Mouse (Mus musculus) large intestine, adult 2 months (tissue): Measurements from ENCODE around the gene Cnot4. TPM values are rescaled to one million over a fixed set of nuclear protein-coding genes. Genes with fewer than 3 reads are reported as not detected.

ENCODE experiments used
- DNase-seq: peaks from one replicate; pipeline ENCODE4 v3.0.0-alpha.2; 2012; ENCODE audit warnings: low read depth, low spot score
- WGBS: fragments of 180-500 bp; shearing (Covaris S2); methylation state at CpG from one replicate; pipeline ENCODE4 v1.1.7; 2018; 5-methylcytosine and 5-hydroxymethylcytosine counted together
- polyA plus RNA-seq: library from polyadenylated mRNA; depleted of rRNA; stranded (reverse); fragments of >200 nt; gene quantifications from 2 replicates; pipeline ENCODE4 v1.2.3, GENCODE M21; 2012

Gene Cnot4
- polyA plus RNA-seq, 1 experiment, result 4.9 TPM

GRCm38 (mm10) chr6:35062446-35062845, 71.1 kb downstream of the Cnot4 start:
- no peak for DNase-seq
- WGBS, result 38% methylated on average over 1 of the region's 1 CpGs

DNA sequence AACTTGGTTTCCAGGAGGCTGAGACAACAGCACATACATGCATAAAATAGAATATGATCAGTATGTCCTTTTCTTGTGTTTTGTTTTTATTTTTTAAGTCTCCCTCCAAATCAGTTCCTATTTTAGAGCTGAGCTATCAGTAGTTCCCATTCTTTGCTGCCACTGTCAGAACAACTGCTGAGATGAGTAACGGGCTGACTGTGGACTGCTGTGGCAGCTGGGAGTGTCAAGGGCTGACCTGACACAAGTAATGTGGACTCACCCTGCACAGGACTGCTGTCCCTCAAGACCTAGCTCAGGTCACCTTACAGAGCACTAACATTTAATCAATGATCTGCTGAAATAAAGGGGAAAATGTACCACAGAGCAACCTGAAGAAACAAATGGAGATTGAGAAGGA, 90.4 kb downstream of the Cnot4 start:
- DNase-seq, result no peak
- WGBS, result 94% methylated on average over 1 of the region's 1 CpGs

DNA sequence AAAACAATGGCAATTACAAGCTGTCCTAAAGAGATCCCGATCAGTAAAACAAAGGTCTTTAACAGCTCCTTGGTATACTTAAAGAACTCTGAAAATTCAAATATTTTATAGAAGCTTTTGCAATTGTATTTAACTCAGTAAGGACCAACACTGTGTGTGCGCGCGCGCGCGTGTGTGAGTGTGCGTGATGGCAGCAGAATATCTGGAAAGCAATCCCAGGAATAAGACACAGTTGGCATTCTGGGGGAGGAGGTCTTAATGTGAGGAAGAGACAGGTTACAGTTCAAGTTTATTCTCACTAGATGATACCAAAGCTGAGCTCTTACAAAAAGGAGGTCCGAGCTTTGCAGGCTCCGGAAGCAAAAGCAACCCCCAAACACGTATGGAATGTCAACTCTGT, 100.2 kb downstream of the Cnot4 start:
- 96% methylated on average over 11 of the region's 11 CpGs for WGBS
- no peak for DNase-seq

- 82% methylated on average over 2 of the region's 2 CpGs for WGBS
- DNase-seq, result no peak
Measured at GRCm38 (mm10) chr6:35032704-35033103, 100.8 kb downstream of the Cnot4 start.

GRCm38 (mm10) chr6:35030811-35031210, 102.7 kb downstream of the Cnot4 start:
- WGBS, result 95% methylated on average over 4 of the region's 4 CpGs
- DNase-seq, result no peak

- 87% methylated on average over 6 of the region's 6 CpGs for WGBS
- no peak for DNase-seq
Measured at GRCm38 (mm10) chr6:35030226-35030625, 103.3 kb downstream of the Cnot4 start.

DNA sequence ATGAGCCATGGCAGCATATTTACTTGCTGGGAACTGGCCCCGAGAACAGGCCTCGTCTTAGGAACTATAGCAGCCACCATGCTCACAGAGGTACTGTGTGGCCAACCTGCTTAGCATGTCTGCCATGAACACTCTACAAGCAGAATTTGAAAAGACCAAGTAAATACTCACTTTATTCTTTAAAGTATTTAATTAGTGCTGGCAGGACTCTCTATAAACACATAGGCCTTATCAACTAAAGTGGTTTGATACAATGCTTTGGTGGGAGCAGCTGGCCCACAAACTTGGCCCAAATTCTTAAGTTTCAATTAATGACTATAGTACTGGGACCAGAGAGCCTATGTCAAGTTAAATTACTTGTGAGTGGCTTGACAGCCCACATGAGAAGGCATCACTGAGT, 105.5 kb downstream of the Cnot4 start:
- DNase-seq, result no peak
- 93% methylated on average over 2 of the region's 2 CpGs for WGBS

- DNase-seq, result no peak
- WGBS, result 52% methylated on average over 6 of the region's 6 CpGs
Measured at GRCm38 (mm10) chr6:35027257-35027656, 106.3 kb downstream of the Cnot4 start.

DNA sequence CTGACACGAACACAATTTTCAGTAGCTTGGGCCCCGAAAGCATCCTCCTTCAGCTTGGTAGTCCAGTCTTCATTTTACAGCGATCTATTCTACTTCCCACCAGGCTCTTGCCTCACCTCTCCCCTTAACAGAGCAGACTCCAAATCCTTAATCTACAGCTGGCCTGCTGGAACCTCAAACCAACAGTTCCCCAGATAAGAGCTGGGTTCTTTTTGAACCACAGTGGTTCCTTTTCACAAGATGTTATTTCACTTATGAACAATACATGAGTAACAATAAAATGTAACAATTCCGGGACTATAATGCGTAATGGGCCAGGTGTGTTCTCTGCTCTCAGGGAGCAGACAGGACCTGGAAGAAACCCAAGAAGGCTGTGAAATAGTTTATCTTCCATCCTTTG, 116.9 kb downstream of the Cnot4 start:
- WGBS, result 70% methylated on average over 5 of the region's 5 CpGs
- no peak for DNase-seq

- WGBS, result 91% methylated on average over 1 of the region's 1 CpGs
- DNase-seq, result no peak
Measured at GRCm38 (mm10) chr6:35011953-35012352, 121.6 kb downstream of the Cnot4 start.

DNA sequence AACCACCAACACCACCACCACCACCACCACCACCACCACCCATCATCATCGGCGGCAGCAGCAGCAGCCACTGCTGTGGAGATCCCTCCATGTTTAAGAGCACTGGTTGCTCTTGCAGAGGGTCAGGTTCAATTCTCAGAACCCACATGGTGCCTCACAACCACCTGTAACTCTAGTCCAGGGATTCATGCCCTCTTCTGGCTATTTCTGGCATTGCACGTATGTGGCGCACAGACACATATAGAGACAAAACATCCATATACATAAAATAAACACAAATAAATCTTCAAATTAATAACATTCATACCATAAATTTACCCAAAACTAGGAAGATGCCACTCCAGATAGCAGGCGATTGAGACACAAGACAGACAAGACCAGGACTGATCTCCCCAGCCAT, 122.8 kb downstream of the Cnot4 start:
- no peak for DNase-seq
- WGBS, result 98% methylated on average over 5 of the region's 5 CpGs

DNA sequence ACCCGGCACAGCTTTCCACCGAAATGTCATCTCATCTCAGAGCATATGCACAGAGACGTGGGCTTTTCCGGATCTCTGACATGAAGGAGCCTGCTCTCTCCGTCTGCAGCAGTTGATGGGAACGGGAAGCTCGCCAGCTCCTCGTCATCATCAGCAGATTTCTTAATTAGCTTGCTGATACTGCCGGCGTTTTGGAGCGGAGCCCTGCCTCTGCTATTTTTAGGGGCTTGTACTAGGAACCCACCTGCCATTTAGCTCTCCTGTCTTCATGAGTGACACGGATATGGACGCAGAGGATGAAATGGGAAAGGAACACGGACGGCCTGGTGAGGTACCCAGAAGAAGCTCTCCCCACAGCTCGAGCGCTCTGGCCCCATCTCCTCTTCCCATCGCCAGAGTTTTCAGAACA, 131.3 kb downstream of the Cnot4 start:
- WGBS, result 85% methylated on average over 18 of the region's 18 CpGs
- no peak for DNase-seq

DNA sequence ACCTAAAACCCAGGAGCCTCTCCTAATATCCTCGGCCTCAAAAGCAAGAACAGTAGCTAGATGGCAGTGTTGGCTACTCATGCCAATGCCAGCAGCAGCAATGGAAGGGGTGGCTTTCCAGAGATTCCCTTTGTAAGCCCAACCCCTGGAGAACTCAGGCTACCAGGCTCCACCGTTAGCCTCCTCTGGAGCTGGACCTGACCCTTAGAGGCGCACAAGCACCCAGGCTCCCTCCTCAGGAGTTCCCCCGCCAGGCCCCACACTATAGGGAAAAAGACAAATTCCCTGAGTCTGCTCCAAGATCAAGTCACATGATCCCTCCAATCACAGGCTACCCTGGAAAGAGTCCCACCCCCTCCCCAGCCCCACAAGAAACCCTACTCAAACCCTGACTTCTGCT, 134.4 kb downstream of the Cnot4 start:
- whole genome bisulfite sequencing, result 26% methylated on average over 4 of the region's 4 CpGs
- DNase-seq, result no peak

DNA sequence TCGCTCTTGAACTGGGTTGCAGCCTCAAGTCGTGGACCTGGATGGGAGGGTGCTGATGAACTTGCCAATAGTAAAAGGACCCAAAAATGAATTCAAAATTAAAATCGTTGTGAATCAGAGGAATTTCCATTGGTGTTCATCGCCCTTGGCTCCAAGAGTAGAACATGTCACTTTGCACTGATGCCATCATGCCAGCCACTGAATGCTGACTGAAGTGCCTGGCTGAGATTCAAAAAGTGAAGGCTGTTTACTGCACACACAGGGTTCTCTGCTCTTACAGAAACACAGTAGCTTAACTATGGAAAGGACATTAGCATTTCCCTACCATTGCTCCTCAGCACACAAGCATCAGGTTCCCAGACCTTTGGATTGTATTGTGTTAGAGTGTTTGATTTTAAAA, 137.0 kb downstream of the Cnot4 start:
- WGBS, result 82% methylated on average over 4 of the region's 4 CpGs
- DNase-seq, result no peak

- WGBS, result 4% methylated on average over 13 of the region's 13 CpGs
- DNase-seq, result peak; percentile 60
Measured at GRCm38 (mm10) chr6:34995265-34995681, 138.3 kb downstream of the Cnot4 start.

- DNase-seq, result no peak
- WGBS, result 8% methylated on average over 5 of the region's 5 CpGs
Measured at GRCm38 (mm10) chr6:34994692-34995091, 138.8 kb downstream of the Cnot4 start.

DNA sequence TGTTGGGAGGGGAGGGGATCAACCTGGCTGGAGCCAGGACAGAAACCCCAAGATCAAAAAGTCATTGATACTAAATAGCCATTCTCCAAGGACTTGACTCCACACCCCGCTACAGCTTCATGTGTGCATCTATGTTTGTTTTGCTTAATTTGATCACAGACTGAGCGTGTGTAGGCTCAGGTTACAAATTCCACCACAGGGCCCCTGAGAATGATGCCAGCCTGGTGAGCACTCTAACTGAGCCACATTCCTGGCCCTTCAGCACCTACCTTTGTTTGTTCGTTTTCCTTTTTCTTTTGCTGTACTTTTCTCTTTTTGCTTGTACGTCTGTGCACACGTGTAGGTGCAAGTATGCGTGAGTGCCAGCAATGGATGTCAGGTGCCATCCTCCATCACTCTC, 144.3 kb downstream of the Cnot4 start:
- WGBS, result 67% methylated on average over 6 of the region's 6 CpGs
- no peak for DNase-seq

GRCm38 (mm10) chr6:34988081-34988761, 145.3 kb downstream of the Cnot4 start, which contains the start of gene Slc23a4:
Gene Slc23a4, minus strand, starts transcription at chr6:34988404.
- 11% methylated on average over 20 of the region's 20 CpGs for WGBS
- no peak for DNase-seq

GRCm38 (mm10) chr6:34987085-34987645, 146.4 kb downstream of the Cnot4 start:
- DNase-seq, result no peak
- 77% methylated on average over 12 of the region's 12 CpGs for WGBS

DNA sequence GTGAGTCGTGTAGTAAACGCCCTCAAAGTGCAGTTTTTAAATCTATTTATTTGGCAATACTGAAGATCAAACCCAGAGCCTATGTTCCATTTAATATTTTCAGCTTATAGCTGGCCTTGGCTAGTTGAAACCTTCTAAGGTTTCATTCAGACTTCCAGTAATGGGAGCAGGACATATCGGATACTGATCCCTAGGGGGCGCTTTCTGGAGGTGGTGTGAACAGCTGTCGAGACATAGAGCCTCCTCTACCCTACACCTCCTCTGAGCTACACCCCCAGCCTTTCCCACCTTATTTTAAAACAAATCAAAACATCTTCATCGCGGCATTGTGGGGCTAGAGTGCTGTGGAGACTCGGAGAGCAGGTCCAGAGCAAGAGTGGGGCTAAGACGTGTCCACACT, 152.9 kb downstream of the Cnot4 start:
- 69% methylated on average over 9 of the region's 9 CpGs for WGBS
- DNase-seq, result no peak

DNA sequence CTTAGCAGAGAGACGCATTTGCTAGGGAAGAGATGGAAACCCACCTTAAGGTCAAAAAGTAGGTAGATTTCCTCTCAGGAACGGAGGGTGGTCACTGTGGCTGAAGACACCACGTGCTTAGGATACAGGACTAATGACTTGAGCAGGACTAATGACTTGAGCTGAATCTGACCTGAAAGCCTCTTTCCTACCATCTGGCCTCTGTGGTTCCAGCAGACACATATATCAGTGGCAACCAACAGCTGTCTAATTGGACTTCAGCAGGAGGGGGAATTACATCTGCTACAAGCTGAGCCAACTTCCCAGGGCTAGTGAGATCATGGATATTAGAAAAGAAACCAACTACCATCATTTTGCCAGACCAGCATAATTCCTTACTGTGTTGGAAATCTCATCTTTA, 154.2 kb downstream of the Cnot4 start:
- 92% methylated on average over 3 of the region's 3 CpGs for WGBS
- DNase-seq, result no peak
